Mouse (Mus musculus) adrenal gland (tissue): ENCODE measurements around the gene Fermt3.

ENCODE experiments used
- intact Hi-C: fragments of 180-260 bp; cut with DNase I; formaldehyde crosslinking; loops from one replicate; pipeline ENCODE4 v1.15.1; 2025

The Fermt3 gene

DNA sequence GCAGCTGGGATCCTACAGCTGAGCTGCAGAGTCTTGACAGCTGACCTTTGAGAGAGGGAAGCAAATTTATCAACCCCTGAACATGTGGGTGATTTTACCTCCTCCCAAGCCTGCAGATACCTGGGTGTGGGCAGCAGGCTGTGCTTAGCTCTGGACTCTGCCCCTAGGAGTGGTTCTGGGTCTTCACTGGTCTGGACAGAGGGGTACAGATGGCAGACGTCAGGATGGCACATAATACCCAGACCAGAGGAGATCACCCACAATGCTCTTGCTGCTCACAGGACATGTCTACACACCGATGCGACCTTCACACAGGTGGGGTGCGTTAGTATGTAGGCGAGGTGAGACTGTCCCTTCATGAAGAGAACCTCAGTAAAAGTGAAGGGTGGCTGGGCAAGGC, 69.7 kb downstream of the Fermt3 start:
- intact Hi-C loops: no loop called here
